Mouse (Mus musculus) stomach, postnatal 0 days (tissue): ENCODE results near the gene Ripply3.

Experiments
- CTCF ChIP-seq: IDR thresholded peaks from 2 replicates; pipeline ENCODE4 v1.5.1; 2016; ENCODE audit warnings: antibody characterized with exemption, low read depth, mild to moderate bottlenecking, moderate library complexity
- EP300 ChIP-seq: optimal IDR thresholded peaks from 2 replicates; pipeline ENCODE3; 2016; ENCODE audit warnings: antibody characterized with exemption

DNA sequence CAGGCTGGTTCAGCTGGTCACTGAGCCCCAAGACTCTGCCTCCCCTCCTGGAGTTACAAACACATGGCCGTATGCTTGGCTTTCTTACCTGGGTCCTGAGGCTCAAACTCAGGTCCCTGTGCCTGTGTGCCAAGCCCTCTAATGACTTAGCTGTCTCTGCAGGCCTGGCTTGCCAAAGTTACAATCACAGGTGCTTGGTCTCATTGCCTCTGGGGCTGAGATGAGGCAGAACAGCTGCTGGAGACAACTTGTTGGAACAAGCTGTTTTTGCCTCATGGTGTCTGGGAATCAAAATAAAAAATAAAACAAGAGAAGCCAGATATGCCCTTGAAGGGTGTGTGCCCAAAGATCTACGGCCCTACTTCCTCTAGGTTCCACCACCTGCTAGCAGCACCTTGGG, 20.6 kb downstream of the Ripply3 start:
- TF ChIP-seq CTCF, result no peak
- TF ChIP-seq EP300, result no peak
